Mouse (Mus musculus) neural tube, embryonic 14.5 days (tissue): ENCODE data around the gene Maml3. TPM values are rescaled to one million over a fixed set of nuclear protein-coding genes. Genes with fewer than 3 reads are reported as not detected.

Experiments
- ATAC-seq: fragments of 200-750 bp; cut with Nextera tagmentation; 2 replicates; pipeline ENCODE4 v1.8.0; 2017; ENCODE audit warnings: low read depth, mild to moderate bottlenecking, moderate TSS enrichment, moderate library complexity
- H3K27ac ChIP-seq: fragments of 300-500 bp; sonication (generic); 2 replicates; pipeline ENCODE4 v1.5.1; 2014; ENCODE audit warnings: low read depth, mild to moderate bottlenecking, control low read depth, low read length, moderate library complexity, mixed read lengths
- H3K27me3 ChIP-seq: fragments of 300-500 bp; sonication (generic); 2 replicates; pipeline ENCODE4 v1.6.1; 2014; ENCODE audit warnings: low read length; ENCODE audit not compliant: control insufficient read depth, insufficient read depth
- H3K36me3 ChIP-seq: fragments of 300-500 bp; sonication (generic); 2 replicates; pipeline ENCODE4 v1.6.1; 2014; ENCODE audit warnings: low read length, mixed read lengths; ENCODE audit not compliant: control insufficient read depth, insufficient read depth
- H3K4me1 ChIP-seq: fragments of 300-500 bp; sonication (generic); 2 replicates; pipeline ENCODE4 v1.6.1; 2014; ENCODE audit warnings: low read length; ENCODE audit not compliant: control insufficient read depth, insufficient read depth
- H3K4me2 ChIP-seq: fragments of 300-500 bp; sonication (generic); 2 replicates; pipeline ENCODE4 v1.6.1; 2014; ENCODE audit warnings: mild to moderate bottlenecking, low read depth, low read length, control low read depth
- H3K4me3 ChIP-seq: fragments of 300-500 bp; sonication (generic); 2 replicates; pipeline ENCODE4 v1.5.1; 2014; ENCODE audit warnings: low read depth, low read length, control low read depth, mixed read lengths
- H3K9ac ChIP-seq: fragments of 300-500 bp; sonication (generic); replicated peaks from 2 replicates; pipeline ENCODE4 v1.6.1; 2014; ENCODE audit warnings: low read depth, mild to moderate bottlenecking, control low read depth, low read length, mixed read lengths
- H3K9me3 ChIP-seq: fragments of 300-500 bp; sonication (generic); 2 replicates; pipeline ENCODE4 v1.6.1; 2016; ENCODE audit warnings: low read length; ENCODE audit not compliant: control insufficient read depth
- WGBS: fragments of 180-500 bp; shearing (Covaris S2); extraction: QIAGEN DNeasy Blood & Tissue Kit; methylation state at CpG from one replicate; pipeline ENCODE4 v1.1.7; 2014; 5-methylcytosine and 5-hydroxymethylcytosine counted together
- polyA plus RNA-seq: library from polyadenylated mRNA; unstranded; fragments of >200 nt; fragmentation: Nextera tagmentation; extraction: Ambion mirVana; gene quantifications from 2 replicates; pipeline ENCODE4 v1.2.1, GENCODE M21; 2014

Gene Maml3
- polyA plus RNA-seq: 8.2 and 9.6 TPM in 2 replicates

- Histone ChIP-seq H3K9ac (peak within 1 kb of the TSS; percentile 74), H3K27ac (peak within 1 kb of the TSS; percentile 100), H3K4me2 (peak within 1 kb of the TSS; percentile 80), H3K9me3 (no peaks in the 10 kb centered on the region), H3K27me3 (no peaks in the 10 kb centered on the region), H3K36me3 (no peaks in the 10 kb centered on the region), H3K4me3 (peak within 1 kb of the TSS; percentile 64), H3K4me1 (peaks cover 3% of the 10 kb centered on the region; the same call in 1 of the 2 replicates)
- ATAC-seq: peak; percentile 42
- under 1% methylated on average over 34 of the region's 49 CpGs for WGBS
Measured at GRCm38 (mm10) chr3:52104636-52105151, at the start of gene Maml3. Maml3 (minus strand) TSS chr3:52105076.

DNA sequence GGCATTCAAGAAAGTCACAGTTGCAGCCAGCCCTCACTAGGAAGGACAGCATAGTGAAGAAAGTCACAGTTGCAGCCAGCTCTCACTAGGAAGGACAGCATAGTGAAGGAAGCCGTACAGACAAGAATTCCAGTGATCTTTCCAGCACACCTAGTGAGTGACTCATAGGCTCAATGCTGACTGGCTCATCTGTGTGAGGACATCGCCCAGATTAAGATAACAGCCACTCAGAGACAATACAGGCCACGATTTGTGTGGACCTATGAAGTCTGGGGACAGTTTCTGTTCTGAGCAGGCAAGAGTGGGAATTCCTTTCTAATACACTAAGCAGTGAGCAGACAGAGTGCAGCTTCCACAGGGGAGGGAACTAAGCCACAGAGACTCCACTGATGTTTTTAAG, 46.3 kb upstream of the Maml3 start:
- H3K4me2 ChIP-seq: no peak overlapping the region
- 75% methylated on average over 3 of the region's 3 CpGs for WGBS
- H3K27ac ChIP-seq: no peak overlapping the region
- no peaks in the 10 kb centered on the region for H3K27me3 ChIP-seq
- no peak overlapping the region for H3K4me3 ChIP-seq
- H3K4me1 ChIP-seq: no peaks in the 10 kb centered on the region
- no peaks in the 10 kb centered on the region for H3K36me3 ChIP-seq
- H3K9me3 ChIP-seq: no peaks in the 10 kb centered on the region
- no peak for ATAC-seq
- H3K9ac ChIP-seq: no peak overlapping the region

DNA sequence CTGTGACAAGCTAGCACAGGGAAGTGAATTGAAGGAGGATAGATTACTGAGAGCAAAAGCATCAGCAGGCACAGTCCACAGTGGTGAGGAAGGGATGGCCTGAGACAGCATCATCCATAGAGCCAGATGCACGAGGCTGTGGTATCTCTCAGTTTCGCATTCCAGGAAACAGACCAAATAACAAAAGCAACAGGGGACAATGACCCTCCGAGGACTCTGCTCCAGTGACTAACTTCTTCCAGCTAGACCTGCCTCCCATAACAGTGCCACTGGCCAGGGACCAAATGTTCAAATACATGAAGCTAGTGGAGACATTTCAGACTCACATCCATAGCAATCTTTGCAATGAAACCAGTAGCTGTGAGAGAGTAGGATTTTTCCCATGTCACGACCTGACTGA, 43.4 kb upstream of the Maml3 start:
- no peaks in the 10 kb centered on the region for H3K9me3 ChIP-seq
- no peaks in the 10 kb centered on the region for H3K36me3 ChIP-seq
- 55% methylated on average over 4 of the region's 4 CpGs for WGBS
- H3K4me2 ChIP-seq: no peak overlapping the region
- no peak overlapping the region for H3K9ac ChIP-seq
- no peak for ATAC-seq
- H3K27me3 ChIP-seq: no peaks in the 10 kb centered on the region
- H3K27ac ChIP-seq: no peak overlapping the region
- H3K4me3 ChIP-seq: no peak overlapping the region
- no peaks in the 10 kb centered on the region for H3K4me1 ChIP-seq

DNA sequence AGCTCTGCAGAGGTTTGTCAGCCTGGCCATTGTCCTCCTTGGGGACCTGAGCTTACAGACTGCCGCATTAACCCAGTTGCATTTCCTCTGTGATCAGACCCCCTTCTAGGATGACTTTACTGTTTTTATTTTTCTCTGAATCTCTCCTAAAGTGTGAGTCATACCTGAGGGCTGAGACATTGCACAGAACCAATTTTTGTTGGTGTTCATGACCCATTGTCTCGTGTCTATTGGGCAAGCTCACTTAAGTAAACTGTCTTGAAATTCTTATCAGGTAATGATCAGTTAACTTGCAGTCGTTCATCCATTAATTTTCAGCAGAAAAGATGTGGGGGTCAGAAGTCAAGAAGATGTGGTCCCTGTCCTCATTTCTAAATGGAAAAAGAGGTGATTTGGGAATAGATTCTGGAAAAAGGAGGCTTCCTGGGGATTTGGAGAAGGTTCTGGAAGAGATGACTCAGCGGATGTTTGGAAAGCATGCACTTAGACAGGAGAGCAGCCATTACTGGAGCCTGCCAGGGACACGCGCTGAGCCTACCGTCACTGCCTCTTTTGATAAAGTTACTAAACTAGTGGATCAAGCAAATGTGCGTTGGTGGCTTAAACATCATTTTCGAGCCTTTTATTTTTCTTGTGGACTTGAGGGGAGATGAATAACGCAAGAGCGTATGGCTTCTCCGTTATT, 40.0 kb upstream of the Maml3 start:
- H3K4me3 ChIP-seq: no peak overlapping the region
- no peak for ATAC-seq
- no peak overlapping the region for H3K27ac ChIP-seq
- H3K9me3 ChIP-seq: no peaks in the 10 kb centered on the region
- H3K9ac ChIP-seq: no peak overlapping the region
- H3K4me2 ChIP-seq: no peak overlapping the region
- H3K4me1 ChIP-seq: no peaks in the 10 kb centered on the region
- H3K36me3 ChIP-seq: no peaks in the 10 kb centered on the region
- no peaks in the 10 kb centered on the region for H3K27me3 ChIP-seq
- 90% methylated on average over 12 of the region's 12 CpGs for WGBS

GRCm38 (mm10) chr3:52143017-52143416, 38.1 kb upstream of the Maml3 start:
- Histone ChIP-seq H3K4me3 (no peak overlapping the region), H3K4me1 (no peaks in the 10 kb centered on the region), H3K36me3 (no peaks in the 10 kb centered on the region), H3K27me3 (no peaks in the 10 kb centered on the region), H3K27ac (no peak overlapping the region), H3K9ac (no peak overlapping the region), H3K9me3 (no peaks in the 10 kb centered on the region), H3K4me2 (no peak overlapping the region)
- ATAC-seq: no peak
- 86% methylated on average over 7 of the region's 7 CpGs for WGBS

- Histone ChIP-seq H3K27me3 (no peaks in the 10 kb centered on the region), H3K27ac (no peak overlapping the region), H3K9me3 (no peaks in the 10 kb centered on the region), H3K4me3 (no peak overlapping the region), H3K4me2 (no peak overlapping the region), H3K36me3 (no peaks in the 10 kb centered on the region), H3K4me1 (no peaks in the 10 kb centered on the region), H3K9ac (no peak overlapping the region)
- 75% methylated on average over 16 of the region's 16 CpGs for WGBS
- no peak for ATAC-seq
Measured at GRCm38 (mm10) chr3:52140162-52140561, 35.3 kb upstream of the Maml3 start.

GRCm38 (mm10) chr3:52125421-52125820, 20.5 kb upstream of the Maml3 start:
- ATAC-seq: no peak
- no peaks in the 10 kb centered on the region for H3K27me3 ChIP-seq
- no peak overlapping the region for H3K4me3 ChIP-seq
- 83% methylated on average over 3 of the region's 3 CpGs for WGBS
- no peaks in the 10 kb centered on the region for H3K36me3 ChIP-seq
- H3K9ac ChIP-seq: no peak overlapping the region
- H3K4me2 ChIP-seq: no peak overlapping the region
- H3K9me3 ChIP-seq: no peaks in the 10 kb centered on the region
- H3K27ac ChIP-seq: no peak overlapping the region
- H3K4me1 ChIP-seq: no peaks in the 10 kb centered on the region

DNA sequence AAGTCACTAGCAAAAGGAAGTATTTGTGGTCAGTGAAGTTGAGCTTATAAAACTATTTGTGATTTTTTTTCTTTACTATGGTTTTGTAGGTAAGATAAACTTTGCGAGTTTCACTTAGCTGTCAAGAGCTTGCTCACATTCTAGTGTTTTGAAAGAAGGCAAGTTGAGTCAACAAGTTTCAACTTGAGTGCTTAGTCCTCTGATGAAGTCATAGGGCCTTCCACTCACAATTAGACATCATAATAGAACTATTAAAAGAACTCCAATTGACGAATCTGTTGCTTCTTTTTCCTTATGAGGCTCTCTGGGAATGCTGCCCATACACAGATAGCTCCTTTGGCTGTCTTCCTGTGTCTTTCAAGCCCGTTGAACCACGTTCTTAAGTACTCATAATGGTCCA, 16.0 kb upstream of the Maml3 start:
- 79% methylated on average over 4 of the region's 4 CpGs for WGBS
- no peaks in the 10 kb centered on the region for H3K9me3 ChIP-seq
- no peak for ATAC-seq

GRCm38 (mm10) chr3:52119216-52119615, 14.3 kb upstream of the Maml3 start:
- Histone ChIP-seq H3K36me3 (no peaks in the 10 kb centered on the region), H3K4me3 (no peak overlapping the region), H3K9ac (no peak overlapping the region), H3K4me2 (no peak overlapping the region), H3K27me3 (no peaks in the 10 kb centered on the region), H3K27ac (no peak overlapping the region), H3K9me3 (no peaks in the 10 kb centered on the region), H3K4me1 (no peaks in the 10 kb centered on the region)
- WGBS: 81% methylated on average over 7 of the region's 7 CpGs
- no peak for ATAC-seq

More for the DNA sequence above, 16.0 kb upstream of the Maml3 start:
- Histone ChIP-seq H3K4me1 (no peaks in the 10 kb centered on the region), H3K27ac (no peak overlapping the region), H3K9ac (no peak overlapping the region), H3K27me3 (no peaks in the 10 kb centered on the region), H3K4me2 (no peak overlapping the region), H3K36me3 (no peaks in the 10 kb centered on the region), H3K4me3 (no peak overlapping the region)
